Mouse (Mus musculus) lung, adult 2 months (tissue): ENCODE measurements around the gene Stac.

Source experiments
- CTCF ChIP-seq: fragments of 200-500 bp; IDR thresholded peaks from 2 replicates; pipeline ENCODE4 v1.5.1; 2011; ENCODE audit warnings: mild to moderate bottlenecking, low read length, control low read depth; ENCODE audit not compliant: insufficient read depth
- POLR2A ChIP-seq: fragments of 200-500 bp; IDR thresholded peaks from 2 replicates; pipeline ENCODE4 v1.6.1; 2011; ENCODE audit warnings: low read depth, mild to moderate bottlenecking, control low read depth, low read length, borderline replicate concordance; ENCODE audit errors: extremely low read depth

GRCm38 (mm10) chr9:111515536-111515935 is 174.6 kb downstream of the Stac start:
- no peak for TF ChIP-seq CTCF
- TF ChIP-seq POLR2A = no peak
